ENCODE assay signal across 10 mouse cellular contexts in genomic region chrX:102060243-102060642, GRCm38 (mm10). TPM values are rescaled to one million over a fixed set of nuclear protein-coding genes. Genes with fewer than 3 reads are reported as not detected.
A peak's percentile ranks its signal among the peaks of the same experiment; 100 is the strongest.
DNase-seq lines count a peak whose midpoint lies in the region; ATAC-seq and TF ChIP-seq lines count a peak whose summit lies in the region.
"Had no signal": no experiment of that assay in that cellular context is flagged by ENCODE, and none has a peak within 500 bp of the region (broad histone marks: within the 10 kb centered on the region; RNA-seq: fewer than 3 reads in every experiment).

No protein-coding gene starts in this region.

- no peak for TF ChIP-seq POLR2A in MEL (IDR thresholded peaks at IDR 0.05; ENCODE audit: control insufficient read depth in 1 of 2, insufficient read depth in 1 of 2, low read depth in 1 of 2, low read length in 2 of 2, poor library complexity in 1 of 2)
- TF ChIP-seq POLR2A in brain, embryonic 14.5 days (IDR thresholded peaks at IDR 0.05; ENCODE audit: borderline replicate concordance, extremely low read depth, insufficient read depth, insufficient read length, poor library complexity, severe bottlenecking) = no peak

- H3K4me1 ChIP-seq in hindbrain, embryonic 15.5 days (replicated peaks) = 0 out of 2 replicates have a peak, but pooled peaks cover 4% of the 10 kb centered on the region
- no peaks in the 10 kb centered on the region for H3K4me1 ChIP-seq in hindbrain, embryonic 11.5 days (replicated peaks; ENCODE audit: control insufficient read depth, insufficient read depth, low read length)
- peaks cover 0 to 13% of the 10 kb centered on the region in 2 experiments; a peak in 3 of 4 replicates for H3K4me1 ChIP-seq in MEL (ENCODE audit: control insufficient read depth in 1 of 2, insufficient read depth in 2 of 2, low read length in 2 of 2)
- H3K4me1 ChIP-seq: forebrain, embryonic 15.5 days had no signal

- no peaks in the 10 kb centered on the region for H3K9me3 ChIP-seq in hindbrain, embryonic 15.5 days
- no peaks in the 10 kb centered on the region for H3K9me3 ChIP-seq in hindbrain, embryonic 11.5 days (ENCODE audit: control insufficient read depth, low read length)
- H3K9me3 ChIP-seq in MEL (replicated peaks; ENCODE audit: insufficient read depth, low read length) = no peaks in the 10 kb centered on the region
- H3K9me3 ChIP-seq: forebrain, embryonic 15.5 days; heart, embryonic 13.5 days had no signal

- no peaks in the 10 kb centered on the region for H3K79me2 ChIP-seq in MEL (ENCODE audit: control insufficient read depth, insufficient read depth, low read length, poor library complexity)

- peak; percentile 74; the same call in 1 of the 2 replicates for ATAC-seq in hindbrain, embryonic 15.5 days (ENCODE audit: low FRiP score, low read depth)
- no peak for ATAC-seq in hindbrain, embryonic 11.5 days (ENCODE audit: low FRiP score)
- ATAC-seq in granulocyte monocyte progenitor cell, adult 5-6 weeks (replicated peaks; ENCODE audit: poor library complexity, severe bottlenecking) = peak; percentile 36; the same call in 1 of the 2 replicates
- ATAC-seq: forebrain, embryonic 15.5 days had no signal

- H3K27ac ChIP-seq in hindbrain, embryonic 15.5 days (replicated peaks) = no peak overlapping the region
- H3K27ac ChIP-seq in hindbrain, embryonic 11.5 days (ENCODE audit: low read depth, low read length) = no peak overlapping the region
- no peak overlapping the region for H3K27ac ChIP-seq in MEL (ENCODE audit: control insufficient read depth, low read depth, low read length)
- H3K27ac ChIP-seq: forebrain, embryonic 15.5 days; heart, embryonic 13.5 days had no signal

- H3K36me3 ChIP-seq in hindbrain, embryonic 15.5 days = no peaks in the 10 kb centered on the region
- no peaks in the 10 kb centered on the region for H3K36me3 ChIP-seq in hindbrain, embryonic 11.5 days (ENCODE audit: control insufficient read depth, insufficient read depth, low read length)
- peaks cover 0 to 10% of the 10 kb centered on the region in 2 experiments; a peak in 2 of 4 replicates for H3K36me3 ChIP-seq in MEL (ENCODE audit: control insufficient read depth in 1 of 2, insufficient read depth in 2 of 2, low read length in 2 of 2)
- H3K36me3 ChIP-seq: forebrain, embryonic 15.5 days; heart, embryonic 13.5 days had no signal

- DNase-seq in hindbrain, embryonic 11.5 days (ENCODE audit: low spot score) = no peak
- peak; percentile 11 for DNase-seq in MEL (ENCODE audit: low read depth, low spot score)
- DNase-seq in brain, embryonic 14.5 days (ENCODE audit: low read depth) = peak; percentile 71
- DNase-seq in ovary, adult 18-20 months (ENCODE audit: low spot score) = no peak
- DNase-seq in left cerebral cortex, adult 8-10 months (ENCODE audit: low spot score in 2 of 2) = no peak
- DNase-seq in kidney, postnatal 10 days = no peak

- H3K9ac ChIP-seq in hindbrain, embryonic 15.5 days = no peak overlapping the region
- no peak overlapping the region for H3K9ac ChIP-seq in hindbrain, embryonic 11.5 days (ENCODE audit: low read depth, low read length)
- H3K9ac ChIP-seq in MEL (ENCODE audit: control insufficient read depth, low read depth, low read length, poor library complexity, severe bottlenecking) = no peak overlapping the region
- H3K9ac ChIP-seq: forebrain, embryonic 15.5 days; heart, embryonic 13.5 days had no signal

- no peak overlapping the region for H3K4me3 ChIP-seq in hindbrain, embryonic 15.5 days
- no peak overlapping the region for H3K4me3 ChIP-seq in hindbrain, embryonic 11.5 days (ENCODE audit: low read depth, low read length)
- H3K4me3 ChIP-seq in MEL (ENCODE audit: control insufficient read depth in 1 of 2, insufficient read depth in 1 of 2, low read depth in 2 of 2, low read length in 2 of 2) = no peak overlapping the region
- H3K4me3 ChIP-seq: forebrain, embryonic 15.5 days; heart, embryonic 13.5 days had no signal

- H3K4me2 ChIP-seq in hindbrain, embryonic 15.5 days = no peak overlapping the region
- no peak overlapping the region for H3K4me2 ChIP-seq in hindbrain, embryonic 11.5 days (replicated peaks; ENCODE audit: low read depth, low read length)
- H3K4me2 ChIP-seq: forebrain, embryonic 15.5 days; heart, embryonic 13.5 days had no signal

- no peak for TF ChIP-seq EP300 in MEL (IDR thresholded peaks at IDR 0.05; ENCODE audit: low read depth in 1 of 2, low read length in 2 of 2)

- H3K27me3 ChIP-seq in hindbrain, embryonic 15.5 days = no peaks in the 10 kb centered on the region; the same call in 1 of the 2 replicates
- H3K27me3 ChIP-seq in hindbrain, embryonic 11.5 days (ENCODE audit: control insufficient read depth, insufficient read depth, low read length) = no peaks in the 10 kb centered on the region; the same call in 1 of the 2 replicates
- no peaks in the 10 kb centered on the region for H3K27me3 ChIP-seq in MEL (ENCODE audit: control insufficient read depth in 1 of 2, insufficient read depth in 2 of 2, low read length in 2 of 2)
- H3K27me3 ChIP-seq: forebrain, embryonic 15.5 days had no signal

- WGBS in hindbrain, embryonic 15.5 days = 69% methylated on average over 5 of the region's 5 CpGs
- 87% methylated on average over 5 of the region's 5 CpGs for WGBS in hindbrain, embryonic 11.5 days

- no peak for TF ChIP-seq RAD21 in MEL (IDR thresholded peaks at IDR 0.05; ENCODE audit: low read depth, low read length)

- no peak for TF ChIP-seq CTCF in MEL (IDR thresholded peaks at IDR 0.05 in 2 of 3, conservative IDR thresholded peaks at IDR 0.05 in 1 of 3; ENCODE audit: control insufficient read depth in 1 of 3, insufficient read depth in 1 of 3, low read depth in 2 of 3, low read length in 3 of 3, poor library complexity in 1 of 3, severe bottlenecking in 1 of 3)
- no peak for TF ChIP-seq CTCF in brain, embryonic 14.5 days (IDR thresholded peaks at IDR 0.05; ENCODE audit: borderline replicate concordance, extremely low read depth, insufficient read depth, insufficient read length)

TF ChIP-seq in MEL, 35 proteins besides CTCF, POLR2A, EP300 and RAD21:
- TF ChIP-seq SMC3 (IDR thresholded peaks at IDR 0.05; ENCODE audit: low read depth, low read length) (no peak), E2F4 (IDR thresholded peaks at IDR 0.05; ENCODE audit: borderline replicate concordance, low read depth, low read length) (no peak), JUND (IDR thresholded peaks at IDR 0.05; ENCODE audit: low read depth, low read length) (no peak), ZNF384 (IDR thresholded peaks at IDR 0.05; ENCODE audit: low read depth, low read length) (no peak), ELF1 (IDR thresholded peaks at IDR 0.05; ENCODE audit: low read depth, low read length) (no peak), MAFK (IDR thresholded peaks at IDR 0.05; ENCODE audit: borderline replicate concordance, low read depth, low read length) (no peak)

RNA-seq across cellular contexts. Expression of gene Rtl5, which starts 10.9 kb away (rescaled TPM):
- 5.3 and 8.2 TPM in 2 replicates for polyA plus RNA-seq in hindbrain, embryonic 15.5 days (2015; fragmentation: Nextera tagmentation; extraction: Ambion mirVana)
- polyA plus RNA-seq in hindbrain, embryonic 11.5 days (2014; fragmentation: Nextera tagmentation; extraction: Ambion mirVana) = 3.7 and 4.0 TPM in 2 replicates
- total RNA-seq in MEL (2012; rRNA removed) = 0.04 TPM in 1 of 2 replicates, not detected in the other
- polyA plus RNA-seq in MEL (2012; ENCODE audit: insufficient read depth in 1 of 2, insufficient read length in 2 of 2, low read depth in 1 of 2, low replicate concordance in 2 of 2, missing spikeins in 1 of 2) = under 1 TPM in 1 of 2 experiments, not detected in 1; 0.03 TPM
- polyA plus RNA-seq in brain, embryonic 14.5 days (2012; rRNA removed) = 64.7 and 82.5 TPM in 2 replicates
- total RNA-seq in granulocyte monocyte progenitor cell, adult 5-6 weeks (2014; fragmentation: Nextera tagmentation) = 2.1 and 4.4 TPM in 2 replicates
- total RNA-seq in granulocyte monocyte progenitor cell, adult 5-6 weeks (2017) = 0.52 and 1.6 TPM in 2 replicates
- total RNA-seq in left cerebral cortex, adult 8-10 months (2022) = 10 to 100 TPM; 19.2 to 26.1 (median 23.6) TPM

RNA-seq across cellular contexts. Expression of gene Pin4, which starts 59.0 kb away (rescaled TPM):
- 52.9 and 65.0 TPM in 2 replicates for polyA plus RNA-seq in hindbrain, embryonic 15.5 days (2015; fragmentation: Nextera tagmentation; extraction: Ambion mirVana)
- polyA plus RNA-seq in hindbrain, embryonic 11.5 days (2014; fragmentation: Nextera tagmentation; extraction: Ambion mirVana) = 70.7 and 81.7 TPM in 2 replicates
- 120 and 122 TPM in 2 replicates for total RNA-seq in MEL (2012; rRNA removed)
- polyA plus RNA-seq in MEL (2012; ENCODE audit: insufficient read depth in 1 of 2, insufficient read length in 2 of 2, low read depth in 1 of 2, low replicate concordance in 2 of 2, missing spikeins in 1 of 2) = 10 to 100 TPM in 1 of 2 experiments, not detected in 1; 50.6 TPM
- polyA plus RNA-seq in brain, embryonic 14.5 days (2012; rRNA removed) = 38.2 and 39.8 TPM in 2 replicates
- total RNA-seq in granulocyte monocyte progenitor cell, adult 5-6 weeks (2014; fragmentation: Nextera tagmentation) = 65.5 and 77.0 TPM in 2 replicates
- 83.2 and 99.1 TPM in 2 replicates for total RNA-seq in granulocyte monocyte progenitor cell, adult 5-6 weeks (2017)
- 10 to 100 TPM; 10.8 to 34.9 (median 21.6) TPM for total RNA-seq in left cerebral cortex, adult 8-10 months (2022)

Comparison
In these comparisons a context has a peak if more than half of its experiments do, and no peak if none do; other contexts are left out.
1. DNase-seq: peak in MEL (single experiment) and brain, embryonic 14.5 days (single experiment); none in hindbrain, embryonic 11.5 days (single experiment), ovary, adult 18-20 months (single experiment), left cerebral cortex, adult 8-10 months (0 of 2) and kidney, postnatal 10 days (single experiment).